Mouse (Mus musculus): Measurements from ENCODE around the gene Klhl42.

Klhl42 gene

GRCm38 (mm10) chr6:147091136-147092120, at the start of gene Klhl42:
Gene Klhl42, plus strand, starts transcription at chr6:147091379.
- peak; percentile 73 to 81 for DNase-seq

- peak; percentile 74 to 88 for DNase-seq
Observed at GRCm38 (mm10) chr6:147042291-147043290, 48.6 kb upstream of the Klhl42 start, which contains the start of gene Mrps35. Gene Mrps35, plus strand, starts transcription at chr6:147042764.

- DNase-seq = no peak
Observed at GRCm38 (mm10) chr6:147043633-147044032, 47.5 kb upstream of the Klhl42 start.

- no peak for DNase-seq
Observed at GRCm38 (mm10) chr6:147049239-147049805, 41.9 kb upstream of the Klhl42 start.

- no peak for DNase-seq
Observed at GRCm38 (mm10) chr6:147051666-147052065, 39.5 kb upstream of the Klhl42 start.

- no peak for DNase-seq
Observed at GRCm38 (mm10) chr6:147052440-147052839, 38.7 kb upstream of the Klhl42 start.

GRCm38 (mm10) chr6:147053785-147054646, 37.2 kb upstream of the Klhl42 start:
- DNase-seq = no peak

- no peak for DNase-seq
Observed at GRCm38 (mm10) chr6:147055374-147055977, 35.7 kb upstream of the Klhl42 start.

GRCm38 (mm10) chr6:147059326-147059725, 31.9 kb upstream of the Klhl42 start:
- DNase-seq = no peak

GRCm38 (mm10) chr6:147061630-147062029, 29.5 kb upstream of the Klhl42 start:
- no peak for DNase-seq

- DNase-seq = no peak
Observed at GRCm38 (mm10) chr6:147062034-147062433, 29.1 kb upstream of the Klhl42 start.

- no peak for DNase-seq
Observed at GRCm38 (mm10) chr6:147062694-147063093, 28.5 kb upstream of the Klhl42 start.

- DNase-seq = no peak
Observed at GRCm38 (mm10) chr6:147064226-147064943, 26.8 kb upstream of the Klhl42 start.

GRCm38 (mm10) chr6:147064944-147065261, 26.3 kb upstream of the Klhl42 start:
- no peak for DNase-seq

GRCm38 (mm10) chr6:147075808-147076387, 15.3 kb upstream of the Klhl42 start:
- no peak for DNase-seq

- DNase-seq = no peak
Observed at GRCm38 (mm10) chr6:147076878-147077277, 14.3 kb upstream of the Klhl42 start.

GRCm38 (mm10) chr6:147079919-147080318, 11.3 kb upstream of the Klhl42 start:
- no peak for DNase-seq

GRCm38 (mm10) chr6:147085398-147086040, 5.7 kb upstream of the Klhl42 start:
- no peak for DNase-seq

- DNase-seq = no peak
Observed at GRCm38 (mm10) chr6:147086594-147087225, 4.5 kb upstream of the Klhl42 start, which contains the start of gene Mansc4. Gene Mansc4, minus strand, starts transcription at chr6:147087032.
